Mouse (Mus musculus) testis, adult 2 months (tissue): Measurements from ENCODE around the gene Frmd4a.

Experiments
- CTCF ChIP-seq: fragments of 200-500 bp; IDR thresholded peaks from 2 replicates; pipeline ENCODE4 v1.5.1; 2012; ENCODE audit warnings: low read depth, mild to moderate bottlenecking, inconsistent platforms, low read length, moderate library complexity; ENCODE audit not compliant: control insufficient read depth, insufficient read depth, insufficient replicate concordance
- POLR2A ChIP-seq: fragments of 200-500 bp; IDR thresholded peaks from 2 replicates; pipeline ENCODE4 v1.6.1; 2012; ENCODE audit warnings: low read depth, mild to moderate bottlenecking, inconsistent platforms, low read length, moderate library complexity; ENCODE audit not compliant: control insufficient read depth

DNA sequence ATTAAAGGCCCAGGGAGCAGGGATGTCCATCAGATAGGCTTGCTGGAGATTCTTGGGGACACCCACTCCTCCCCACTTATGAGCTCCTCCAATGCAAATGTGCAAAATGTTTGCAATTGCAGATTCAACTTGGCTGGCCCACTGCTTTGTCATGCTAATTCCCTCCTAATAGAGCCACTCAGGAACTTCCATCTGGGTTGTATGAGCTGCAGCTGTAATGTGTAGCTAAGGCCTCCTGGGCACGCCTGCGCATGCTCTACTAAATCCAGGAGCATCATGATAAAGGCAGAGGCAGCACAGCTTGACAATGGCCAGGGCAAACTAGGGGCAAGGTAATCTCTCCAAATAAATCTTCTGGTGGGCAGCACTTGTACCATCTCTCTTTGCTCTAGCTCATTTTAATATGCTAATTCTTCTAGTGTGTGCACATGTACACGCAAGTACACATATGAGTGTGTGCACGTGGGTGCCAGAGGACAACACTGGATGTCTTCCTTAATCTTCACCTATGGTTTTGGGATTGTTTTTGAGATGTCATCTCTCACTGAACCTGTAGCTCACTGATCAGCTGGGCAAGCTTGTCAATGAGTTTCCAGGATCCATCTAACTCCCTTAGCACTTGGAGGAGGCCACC is 403.3 kb downstream of the Frmd4a start:
- TF ChIP-seq CTCF (no peak), POLR2A (no peak)
